Comparison of ENCODE assay signal across 21 mouse cellular contexts in genomic region chr12:73300531-73300930, GRCm38 (mm10). TPM values are rescaled to one million over a fixed set of nuclear protein-coding genes. Genes with fewer than 3 reads are reported as not detected.
A peak's percentile ranks its signal among the peaks of the same experiment; 100 is the strongest.
DNase-seq lines count a peak whose midpoint lies in the region; ATAC-seq lines count a peak whose summit lies in the region.
"Had no signal": no experiment of that assay in that cellular context is flagged by ENCODE, and none has a peak within 500 bp of the region (broad histone marks: within the 10 kb centered on the region; RNA-seq: fewer than 3 reads in every experiment).

No protein-coding gene starts in this region.

- no peak overlapping the region for H3K4me2 ChIP-seq in heart, embryonic 12.5 days
- no peak overlapping the region for H3K4me2 ChIP-seq in kidney, embryonic 16.5 days (replicated peaks; ENCODE audit: low read depth, low read length)
- H3K4me2 ChIP-seq in forebrain, embryonic 16.5 days (ENCODE audit: low read length): no peak overlapping the region
- H3K4me2 ChIP-seq: embryonic facial prominence, embryonic 12.5 days; forebrain, embryonic 15.5 days; hindbrain, embryonic 12.5 days had no signal

- no peaks in the 10 kb centered on the region for H3K9me3 ChIP-seq in heart, embryonic 12.5 days (replicated peaks)
- H3K9me3 ChIP-seq in kidney, embryonic 16.5 days (ENCODE audit: low read length): no peaks in the 10 kb centered on the region
- no peaks in the 10 kb centered on the region for H3K9me3 ChIP-seq in forebrain, embryonic 16.5 days (ENCODE audit: control insufficient read depth, low read length)
- H3K9me3 ChIP-seq: embryonic facial prominence, embryonic 12.5 days; forebrain, embryonic 15.5 days; G1E; hindbrain, embryonic 12.5 days had no signal

- H3K9ac ChIP-seq in heart, embryonic 12.5 days: no peak overlapping the region
- H3K9ac ChIP-seq in kidney, embryonic 16.5 days (replicated peaks; ENCODE audit: low read length): no peak overlapping the region
- H3K9ac ChIP-seq in forebrain, embryonic 16.5 days (replicated peaks; ENCODE audit: low read depth, low read length): no peak overlapping the region
- H3K9ac ChIP-seq: embryonic facial prominence, embryonic 12.5 days; forebrain, embryonic 15.5 days; hindbrain, embryonic 12.5 days had no signal

- peaks cover 9% of the 10 kb centered on the region; the same call in 1 of the 2 replicates for H3K36me3 ChIP-seq in heart, embryonic 12.5 days
- peaks cover 7% of the 10 kb centered on the region; the same call in 1 of the 2 replicates for H3K36me3 ChIP-seq in kidney, embryonic 16.5 days (ENCODE audit: insufficient read depth, low read length)
- H3K36me3 ChIP-seq in forebrain, embryonic 16.5 days (ENCODE audit: control insufficient read depth, insufficient read depth): no peaks in the 10 kb centered on the region
- H3K36me3 ChIP-seq: embryonic facial prominence, embryonic 12.5 days; forebrain, embryonic 15.5 days had no signal

- peak; percentile 93 for DNase-seq in heart, adult 11 months
- DNase-seq in kidney, adult 18-20 months: peak; percentile 33
- peak; percentile 28 for DNase-seq in kidney, postnatal 10 days
- DNase-seq in kidney, postnatal 4 days: peak; percentile 5 to 27
- no peak for DNase-seq in adrenal gland, adult 2 months
- DNase-seq: adrenal gland, postnatal 10 days; B cell, adult 2 months; cerebellum, adult 11 months; cerebellum, adult 9-10 months; cerebellum, postnatal 25 days; gastrocnemius, postnatal 10 days; heart, postnatal 10 days; heart, postnatal 4 days had no signal

- no peak overlapping the region for H3K27ac ChIP-seq in heart, embryonic 12.5 days (ENCODE audit: poor library complexity, severe bottlenecking)
- no peak overlapping the region for H3K27ac ChIP-seq in kidney, embryonic 16.5 days (ENCODE audit: low read length)
- no peak overlapping the region for H3K27ac ChIP-seq in forebrain, embryonic 16.5 days (ENCODE audit: low read length)
- H3K27ac ChIP-seq: embryonic facial prominence, embryonic 12.5 days; forebrain, embryonic 15.5 days; hindbrain, embryonic 12.5 days had no signal

- 82% methylated on average over 2 of the region's 2 CpGs for WGBS in heart, embryonic 12.5 days
- WGBS in kidney, embryonic 16.5 days: 73% methylated on average over 2 of the region's 2 CpGs
- WGBS in forebrain, embryonic 16.5 days: 86% methylated on average over 2 of the region's 2 CpGs

- H3K4me3 ChIP-seq in heart, embryonic 12.5 days: no peak overlapping the region
- H3K4me3 ChIP-seq in kidney, embryonic 16.5 days (ENCODE audit: low read length): no peak overlapping the region
- H3K4me3 ChIP-seq in forebrain, embryonic 16.5 days (replicated peaks; ENCODE audit: low read length): no peak overlapping the region
- H3K4me3 ChIP-seq: embryonic facial prominence, embryonic 12.5 days; forebrain, embryonic 15.5 days; hindbrain, embryonic 12.5 days had no signal

- peaks cover 5% of the 10 kb centered on the region; the same call in 1 of the 2 replicates for H3K4me1 ChIP-seq in heart, embryonic 12.5 days (replicated peaks)
- no peaks in the 10 kb centered on the region for H3K4me1 ChIP-seq in kidney, embryonic 16.5 days (ENCODE audit: insufficient read depth, low read length)
- no peaks in the 10 kb centered on the region for H3K4me1 ChIP-seq in forebrain, embryonic 16.5 days (replicated peaks; ENCODE audit: control insufficient read depth, insufficient read depth, low read length)
- H3K4me1 ChIP-seq: hindbrain, embryonic 12.5 days had no signal

- no peaks in the 10 kb centered on the region for H3K27me3 ChIP-seq in heart, embryonic 12.5 days (replicated peaks)
- no peaks in the 10 kb centered on the region for H3K27me3 ChIP-seq in kidney, embryonic 16.5 days (ENCODE audit: insufficient read depth, low read length)
- H3K27me3 ChIP-seq in forebrain, embryonic 16.5 days (replicated peaks; ENCODE audit: control insufficient read depth, insufficient read depth, low read length): no peaks in the 10 kb centered on the region
- H3K27me3 ChIP-seq: forebrain, embryonic 15.5 days; hindbrain, embryonic 12.5 days had no signal

- no peak for ATAC-seq in heart, embryonic 12.5 days (ENCODE audit: insufficient number of reproducible peaks, low FRiP score)
- ATAC-seq in kidney, embryonic 16.5 days (ENCODE audit: low FRiP score, low TSS enrichment): no peak
- ATAC-seq in forebrain, embryonic 16.5 days: no peak
- ATAC-seq: CD4-positive, CD25-positive, alpha-beta regulatory T cell, adult 4 months; forebrain, embryonic 15.5 days had no signal

RNA-seq across cellular contexts. Expression of gene Slc38a6, which starts 14.0 kb away (rescaled TPM):
- 4.5 and 5.5 TPM in 2 replicates for polyA plus RNA-seq in heart, embryonic 12.5 days (2016; fragmentation: Nextera tagmentation; extraction: Ambion mirVana)
- polyA plus RNA-seq in kidney, embryonic 16.5 days (2015; fragmentation: Nextera tagmentation; extraction: Ambion mirVana): 6.0 and 11.4 TPM in 2 replicates
- 7.9 and 9.6 TPM in 2 replicates for polyA plus RNA-seq in forebrain, embryonic 16.5 days (2015; fragmentation: Nextera tagmentation; extraction: Ambion mirVana)
- total RNA-seq in adrenal gland, adult 2 months (2021): 1 to 10 TPM; 5.9 to 8.5 TPM
- polyA plus RNA-seq in adrenal gland, adult 2 months (2012; rRNA removed): 8.3 and 8.9 TPM in 2 replicates

RNA-seq across cellular contexts. Expression of gene Trmt5, which starts 14.0 kb away (rescaled TPM):
- 13.6 and 14.4 TPM in 2 replicates for polyA plus RNA-seq in heart, embryonic 12.5 days (2016; fragmentation: Nextera tagmentation; extraction: Ambion mirVana)
- 18.5 and 19.5 TPM in 2 replicates for polyA plus RNA-seq in kidney, embryonic 16.5 days (2015; fragmentation: Nextera tagmentation; extraction: Ambion mirVana)
- polyA plus RNA-seq in forebrain, embryonic 16.5 days (2015; fragmentation: Nextera tagmentation; extraction: Ambion mirVana): 13.1 and 14.9 TPM in 2 replicates
- 10 to 100 TPM; 12.0 to 15.4 TPM for total RNA-seq in adrenal gland, adult 2 months (2021)
- polyA plus RNA-seq in adrenal gland, adult 2 months (2012; rRNA removed): 1.6 and 1.8 TPM in 2 replicates
